Mouse (Mus musculus): ENCODE results near the gene Blvrb. TPM values are rescaled to one million over a fixed set of nuclear protein-coding genes. Genes with fewer than 3 reads are reported as not detected.

The Blvrb gene
- 12.5 TPM for polyA plus RNA-seq (2017; shearing (Covaris generic))

GRCm38 (mm10) chr7:27447419-27448286 lies at the start of gene Blvrb, which contains the start of gene Sptbn4:
Gene Blvrb, plus strand, starts transcription at chr7:27447978.
Gene Sptbn4, minus strand, starts transcription at chr7:27447686.

DNA sequence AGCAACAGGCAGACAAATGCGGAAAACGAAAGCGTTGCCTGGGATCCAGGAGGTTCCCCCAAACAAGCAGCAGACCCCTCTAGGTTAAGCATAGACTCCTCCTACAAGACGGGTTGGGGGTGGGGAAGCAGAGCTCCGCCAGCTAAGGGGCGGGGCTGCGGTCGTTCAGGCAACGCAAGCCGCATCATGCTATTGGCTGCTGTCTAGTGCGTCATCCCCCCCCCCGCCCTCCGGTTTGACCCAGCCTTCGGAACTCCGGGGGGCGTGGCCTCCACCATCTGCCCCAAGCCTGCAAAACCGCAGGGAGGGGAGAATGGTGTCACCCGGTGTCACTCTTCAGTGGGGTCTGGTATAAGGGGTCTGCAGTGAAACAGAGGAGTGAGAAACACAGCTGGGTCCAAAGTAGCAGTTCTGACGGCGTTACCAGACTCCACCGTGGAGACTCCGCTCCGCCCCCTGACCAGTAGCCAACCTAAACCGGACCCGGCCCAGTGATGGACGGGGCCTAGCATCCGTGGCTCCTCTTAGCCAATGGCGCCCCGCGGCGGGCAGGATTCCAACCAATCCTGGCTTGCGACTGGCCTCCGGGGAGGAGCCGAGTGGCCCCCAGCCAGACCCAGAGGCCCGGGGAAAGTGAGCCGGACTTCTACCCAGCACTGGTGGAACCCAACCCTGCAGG lies 25.5 kb downstream of the Blvrb start, which contains the start of gene Sertad3:
Gene Sertad3, plus strand, starts transcription at position 613 of the 679 bp plus-strand sequence.

GRCm38 (mm10) chr7:27486770-27487697 lies 39.3 kb downstream of the Blvrb start, which contains the start of gene Sertad1:
Gene Sertad1, plus strand, starts transcription at chr7:27486910.

GRCm38 (mm10) chr7:27499036-27499435 lies 51.3 kb downstream of the Blvrb start, which contains the start of gene Prx:
Gene Prx, plus strand, starts transcription at chr7:27499324.

Other genes starting within 250 kb of the Blvrb start
- 12.6 TPM for gene Itpkc, start 219.3 kb upstream of the Blvrb start, polyA plus RNA-seq (2017; shearing (Covaris generic))
- gene Coq8b, start 215.0 kb upstream of the Blvrb start, polyA plus RNA-seq (2017; shearing (Covaris generic)) = 17.6 TPM
- 0.91 TPM for gene Numbl, start 189.5 kb upstream of the Blvrb start, polyA plus RNA-seq (2017; shearing (Covaris generic))
- not detected for gene Ltbp4, start 110.3 kb upstream of the Blvrb start, polyA plus RNA-seq (2017; shearing (Covaris generic))
- 48.4 TPM for gene Shkbp1, start 92.0 kb upstream of the Blvrb start, polyA plus RNA-seq (2017; shearing (Covaris generic))
- not detected for gene Gm20479, start 90.6 kb upstream of the Blvrb start, polyA plus RNA-seq (2017; shearing (Covaris generic))
- gene Sptbn4, start 292 bp upstream of the Blvrb start, polyA plus RNA-seq (2017; shearing (Covaris generic)) = 0.12 TPM
- 38.3 TPM for gene Sertad3, start 25.8 kb downstream of the Blvrb start, polyA plus RNA-seq (2017; shearing (Covaris generic))
- gene Sertad1, start 38.9 kb downstream of the Blvrb start, polyA plus RNA-seq (2017; shearing (Covaris generic)) = 75.3 TPM
- gene Prx, start 51.3 kb downstream of the Blvrb start, polyA plus RNA-seq (2017; shearing (Covaris generic)) = 0.57 TPM
- gene Hipk4, start 75.3 kb downstream of the Blvrb start, polyA plus RNA-seq (2017; shearing (Covaris generic)) = not detected
- gene Pld3, start 105.2 kb downstream of the Blvrb start, polyA plus RNA-seq (2017; shearing (Covaris generic)) = 255 TPM
- 25.1 TPM for gene 2310022A10Rik, start 105.3 kb downstream of the Blvrb start, polyA plus RNA-seq (2017; shearing (Covaris generic))
- 142 TPM for gene Akt2, start 143.6 kb downstream of the Blvrb start, polyA plus RNA-seq (2017; shearing (Covaris generic))
- gene Ttc9b, start 205.9 kb downstream of the Blvrb start, polyA plus RNA-seq (2017; shearing (Covaris generic)) = not detected
- gene Map3k10, start 226.6 kb downstream of the Blvrb start, polyA plus RNA-seq (2017; shearing (Covaris generic)) = 14.8 TPM
- gene Zfp607b, start 241.4 kb downstream of the Blvrb start, polyA plus RNA-seq (2017; shearing (Covaris generic)) = 3.0 TPM

All from naive thymus-derived CD4-positive, alpha-beta T cell, adult 5 months (primary cell).